Mouse (Mus musculus) megakaryocyte, embryonic 14.5 days (primary cell): ENCODE results near the gene Prm1.

Experiments
- FLI1 ChIP-seq: IDR thresholded peaks from 2 replicates; pipeline ENCODE4 v1.6.1; 2012; ENCODE audit warnings: low read length, inconsistent platforms, mixed read lengths
- GATA1 ChIP-seq: IDR thresholded peaks from 3 replicates; pipeline ENCODE4 v1.6.1; 2012; ENCODE audit warnings: mixed read lengths, low read length, inconsistent platforms, borderline replicate concordance

DNA sequence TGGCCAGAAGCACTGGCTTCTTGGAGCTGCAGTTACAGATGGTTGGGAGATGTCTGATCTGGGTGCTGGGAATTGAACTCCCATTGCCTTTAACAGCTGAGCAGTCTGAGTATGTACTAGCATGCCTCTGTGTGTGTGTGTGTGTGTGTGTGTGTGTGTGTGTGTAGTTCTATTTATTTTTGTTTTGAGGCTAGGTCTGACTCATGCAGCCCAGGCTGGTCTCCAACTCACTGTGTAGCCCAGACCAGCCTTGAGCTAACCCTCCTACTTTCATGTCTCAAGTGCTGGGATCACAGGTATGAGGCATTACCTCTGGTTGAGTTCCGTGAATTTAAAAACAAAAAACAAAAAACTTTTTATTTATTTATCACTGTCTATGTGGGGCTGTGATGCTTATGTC is 18.9 kb upstream of the Prm1 start:
- no peak for TF ChIP-seq GATA1
- no peak for TF ChIP-seq FLI1
